28 mouse cellular contexts compared by ENCODE assay signal in the genomic region with DNA sequence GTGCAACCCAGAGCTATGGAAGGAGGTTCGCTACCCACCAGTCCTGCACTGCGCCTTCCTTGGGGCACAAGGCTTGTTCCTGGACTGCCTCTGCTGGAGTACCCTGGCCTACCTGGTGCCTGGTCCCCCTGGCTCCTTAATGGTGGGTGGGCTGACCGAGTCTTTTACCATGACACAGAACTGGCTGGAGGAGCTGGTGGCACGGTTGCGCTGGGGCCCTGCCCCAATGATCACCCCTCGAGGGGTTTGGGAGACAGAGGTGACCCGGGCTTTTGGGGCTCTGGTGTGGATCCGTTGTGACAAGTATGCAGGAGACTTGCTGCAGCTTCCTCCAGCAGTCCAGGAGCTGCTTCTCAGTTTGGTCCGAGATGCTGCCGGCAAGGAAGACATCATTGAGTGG. TPM values are rescaled to one million over a fixed set of nuclear protein-coding genes. Genes with fewer than 3 reads are reported as not detected.
A peak's percentile ranks its signal among the peaks of the same experiment; 100 is the strongest.
DNase-seq lines count a peak whose midpoint lies in the region; ATAC-seq and TF ChIP-seq lines count a peak whose summit lies in the region.
"Had no signal": no experiment of that assay in that cellular context is flagged by ENCODE, and none has a peak within 500 bp of the region (broad histone marks: within the 10 kb centered on the region; RNA-seq: fewer than 3 reads in every experiment).

No protein-coding gene starts in this region.

- H3K4me1 ChIP-seq in hindbrain, embryonic 14.5 days (replicated peaks; ENCODE audit: control insufficient read depth, insufficient read depth, low read length), result peaks cover 6% of the 10 kb centered on the region
- H3K4me1 ChIP-seq in hindbrain, embryonic 13.5 days (replicated peaks), result peaks cover 38% of the 10 kb centered on the region
- peaks cover 4 to 6% of the 10 kb centered on the region in 2 experiments; a peak in 3 of 4 replicates for H3K4me1 ChIP-seq in ES-E14 (ENCODE audit: control insufficient read depth in 2 of 2, insufficient read depth in 2 of 2, low read length in 2 of 2, poor library complexity in 1 of 2)
- H3K4me1 ChIP-seq in limb, embryonic 13.5 days, result peaks cover 57% of the 10 kb centered on the region

- peak; percentile 5 for DNase-seq in cerebellum, adult 9-10 months
- DNase-seq in cerebellum, postnatal 10 days, result no peak
- no peak for DNase-seq in hindbrain, embryonic 14.5 days (ENCODE audit: low spot score)
- no peak for DNase-seq in ES-E14 (ENCODE audit: low read depth, low spot score)
- no peak for DNase-seq in left cerebral cortex, postnatal 25 days (ENCODE audit: low spot score in 2 of 2)
- DNase-seq in lung, postnatal 14 days, result no peak
- DNase-seq: adrenal gland, postnatal 25 days; cerebellum, postnatal 14 days; heart, adult 18-20 months; heart, postnatal 4 days; kidney, adult 8-10 months; kidney, postnatal 4 days; liver, embryonic 13.5 days; lung, adult 18-20 months; lung, postnatal 10 days; thymus, adult 2 months; thymus, postnatal 36 days had no signal

- no peak overlapping the region for H3K9ac ChIP-seq in hindbrain, embryonic 14.5 days
- H3K9ac ChIP-seq in hindbrain, embryonic 13.5 days, result no peak overlapping the region
- H3K9ac ChIP-seq in ES-E14 (ENCODE audit: insufficient read depth, low read depth, low read length, poor library complexity, severe bottlenecking), result peak overlapping the region; percentile 3; the same call in 1 of the 2 replicates
- H3K9ac ChIP-seq in limb, embryonic 13.5 days, result peak overlapping the region; percentile 4; the same call in 1 of the 2 replicates
- H3K9ac ChIP-seq: heart, embryonic 12.5 days; intestine, embryonic 15.5 days; liver, embryonic 13.5 days; neural tube, embryonic 12.5 days had no signal

- no peaks in the 10 kb centered on the region for H3K27me3 ChIP-seq in hindbrain, embryonic 14.5 days (ENCODE audit: control insufficient read depth, insufficient read depth, low read length)
- no peaks in the 10 kb centered on the region for H3K27me3 ChIP-seq in hindbrain, embryonic 13.5 days
- H3K27me3 ChIP-seq in limb, embryonic 13.5 days, result no peaks in the 10 kb centered on the region
- H3K27me3 ChIP-seq: heart, embryonic 12.5 days; intestine, embryonic 15.5 days; liver, embryonic 13.5 days; neural tube, embryonic 12.5 days had no signal

- no peaks in the 10 kb centered on the region for H3K9me3 ChIP-seq in hindbrain, embryonic 14.5 days (ENCODE audit: control insufficient read depth, low read length)
- no peaks in the 10 kb centered on the region for H3K9me3 ChIP-seq in hindbrain, embryonic 13.5 days
- no peaks in the 10 kb centered on the region for H3K9me3 ChIP-seq in ES-E14 (ENCODE audit: control insufficient read depth, insufficient read depth, low read depth, low read length)
- H3K9me3 ChIP-seq in limb, embryonic 13.5 days, result no peaks in the 10 kb centered on the region
- H3K9me3 ChIP-seq: heart, embryonic 12.5 days; intestine, embryonic 15.5 days; liver, embryonic 13.5 days; midbrain, embryonic 10.5 days; neural tube, embryonic 12.5 days had no signal

- intact Hi-C loops in left cerebral cortex, postnatal 25 days (cut with DNase I), result loop anchor here (2.0 kb wide), 1 partner anchor 40 kb away; a partner anchor contains a TSS

- no peak overlapping the region for H3K4me3 ChIP-seq in hindbrain, embryonic 14.5 days (replicated peaks; ENCODE audit: low read length)
- H3K4me3 ChIP-seq in hindbrain, embryonic 13.5 days, result no peak overlapping the region
- H3K4me3 ChIP-seq in ES-E14 (ENCODE audit: insufficient read depth in 1 of 2, low read depth in 1 of 2, low read length in 2 of 2, poor library complexity in 1 of 2, severe bottlenecking in 1 of 2), result peak overlapping the region; percentile 10 to 61; a peak in 2 of 4 replicates
- H3K4me3 ChIP-seq in limb, embryonic 13.5 days, result no peak overlapping the region
- H3K4me3 ChIP-seq: heart, embryonic 12.5 days; intestine, embryonic 15.5 days; liver, embryonic 13.5 days; midbrain, embryonic 10.5 days; myocyte; neural tube, embryonic 12.5 days had no signal

- ATAC-seq in hindbrain, embryonic 14.5 days (ENCODE audit: low FRiP score), result peak; percentile 29; the same call in 1 of the 2 replicates
- ATAC-seq in hindbrain, embryonic 13.5 days (ENCODE audit: low FRiP score), result no peak
- no peak for ATAC-seq in limb, embryonic 13.5 days (ENCODE audit: low FRiP score, low read depth)

- no peak overlapping the region for H3K4me2 ChIP-seq in hindbrain, embryonic 14.5 days (replicated peaks)
- no peak overlapping the region for H3K4me2 ChIP-seq in hindbrain, embryonic 13.5 days
- no peak overlapping the region for H3K4me2 ChIP-seq in limb, embryonic 13.5 days (replicated peaks)
- H3K4me2 ChIP-seq: heart, embryonic 12.5 days; intestine, embryonic 15.5 days; liver, embryonic 13.5 days; neural tube, embryonic 12.5 days had no signal

- peaks cover 44% of the 10 kb centered on the region for H3K36me3 ChIP-seq in hindbrain, embryonic 14.5 days (replicated peaks; ENCODE audit: control insufficient read depth, insufficient read depth)
- peaks cover 39% of the 10 kb centered on the region for H3K36me3 ChIP-seq in hindbrain, embryonic 13.5 days
- peaks cover 17% of the 10 kb centered on the region for H3K36me3 ChIP-seq in ES-E14 (ENCODE audit: control insufficient read depth, insufficient read depth, low read length, poor library complexity, severe bottlenecking)
- peaks cover 61% of the 10 kb centered on the region for H3K36me3 ChIP-seq in limb, embryonic 13.5 days

- in situ Hi-C loops in ES-E14 (cut with MboI; ENCODE audit: low sequenced_read_pairs in 2 of 2, unreplicated experiment in 2 of 2), result no loop called here

- 97% methylated on average over 10 of the region's 10 CpGs for WGBS in hindbrain, embryonic 14.5 days
- WGBS in hindbrain, embryonic 13.5 days, result 95% methylated on average over 10 of the region's 10 CpGs
- 93% methylated on average over 10 of the region's 10 CpGs for WGBS in limb, embryonic 13.5 days

- H3K27ac ChIP-seq in hindbrain, embryonic 14.5 days, result no peak overlapping the region
- no peak overlapping the region for H3K27ac ChIP-seq in hindbrain, embryonic 13.5 days
- no peak overlapping the region for H3K27ac ChIP-seq in ES-E14 (ENCODE audit: insufficient read depth, low read depth, low read length, poor library complexity, severe bottlenecking)
- peak overlapping the region; percentile 17; the same call in 1 of the 2 replicates for H3K27ac ChIP-seq in limb, embryonic 13.5 days
- H3K27ac ChIP-seq: intestine, embryonic 15.5 days; kidney, postnatal 0 days; liver, embryonic 13.5 days; midbrain, embryonic 10.5 days; neural tube, embryonic 12.5 days had no signal

TF ChIP-seq in ES-E14, 5 proteins besides CTCF, POLR2A, EP300 and RAD21:
- no peak for TF ChIP-seq MAFK (IDR thresholded peaks at IDR 0.05; ENCODE audit: insufficient read depth, low read depth, low read length)
- TF ChIP-seq ZC3H11A (IDR thresholded peaks at IDR 0.05; ENCODE audit: borderline replicate concordance, low read depth, low read length), result no peak
- TF ChIP-seq CHD2 (IDR thresholded peaks at IDR 0.05; ENCODE audit: low read depth, low read length), result no peak
- TF ChIP-seq ZNF384 (IDR thresholded peaks at IDR 0.05; ENCODE audit: low read depth, low read length), result no peak
- no peak for TF ChIP-seq HCFC1 (IDR thresholded peaks at IDR 0.05; ENCODE audit: borderline replicate concordance, insufficient read depth, low read length)

RNA-seq across cellular contexts. Expression of a gene that starts 9.2 kb away (rescaled TPM):
- 10.8 and 11.7 TPM in 2 replicates for polyA plus RNA-seq in hindbrain, embryonic 14.5 days (2014; fragmentation: Nextera tagmentation; extraction: Ambion mirVana)
- 11.7 and 11.9 TPM in 2 replicates for polyA plus RNA-seq in hindbrain, embryonic 13.5 days (2015; fragmentation: Nextera tagmentation; extraction: Ambion mirVana)
- 7.1 and 10.4 TPM in 2 replicates for total RNA-seq in ES-E14 (2012; rRNA removed)
- polyA plus RNA-seq in limb, embryonic 13.5 days (2015; fragmentation: Nextera tagmentation; extraction: Ambion mirVana), result 28.2 and 34.2 TPM in 2 replicates
- 10 to 100 TPM in 1 of 2 experiments, 1 to 10 TPM in 1; 6.5 to 10.5 TPM for total RNA-seq in left cerebral cortex, postnatal 25 days (2021)

RNA-seq across cellular contexts. Expression of a gene that starts 21.2 kb away (rescaled TPM):
- 0.51 and 0.56 TPM in 2 replicates for polyA plus RNA-seq in hindbrain, embryonic 14.5 days (2014; fragmentation: Nextera tagmentation; extraction: Ambion mirVana)
- polyA plus RNA-seq in hindbrain, embryonic 13.5 days (2015; fragmentation: Nextera tagmentation; extraction: Ambion mirVana), result 0.14 and 0.27 TPM in 2 replicates
- total RNA-seq in ES-E14 (2012; rRNA removed), result 0.04 and 0.11 TPM in 2 replicates
- 0.17 and 0.31 TPM in 2 replicates for polyA plus RNA-seq in limb, embryonic 13.5 days (2015; fragmentation: Nextera tagmentation; extraction: Ambion mirVana)
- total RNA-seq in left cerebral cortex, postnatal 25 days (2021), result under 1 TPM; 0.14 to 0.25 TPM
- total RNA-seq: adrenal gland, adult 18-20 months; gastrocnemius, postnatal 25 days; heart, adult 18-20 months; megakaryocyte progenitor cell, adult 5-6 weeks had no signal

RNA-seq across cellular contexts. Expression of a gene that starts 21.8 kb away (rescaled TPM):
- polyA plus RNA-seq in hindbrain, embryonic 14.5 days (2014; fragmentation: Nextera tagmentation; extraction: Ambion mirVana), result 6.6 and 7.0 TPM in 2 replicates
- 10.0 and 11.1 TPM in 2 replicates for polyA plus RNA-seq in hindbrain, embryonic 13.5 days (2015; fragmentation: Nextera tagmentation; extraction: Ambion mirVana)
- 7.2 and 15.8 TPM in 2 replicates for total RNA-seq in ES-E14 (2012; rRNA removed)
- 24.2 and 25.5 TPM in 2 replicates for polyA plus RNA-seq in limb, embryonic 13.5 days (2015; fragmentation: Nextera tagmentation; extraction: Ambion mirVana)
- total RNA-seq in left cerebral cortex, postnatal 25 days (2021), result 10 to 100 TPM; 10.1 to 10.7 TPM

RNA-seq across cellular contexts. Expression of a gene that starts 37.1 kb away (rescaled TPM):
- polyA plus RNA-seq in hindbrain, embryonic 14.5 days (2014; fragmentation: Nextera tagmentation; extraction: Ambion mirVana), result 131 and 138 TPM in 2 replicates
- polyA plus RNA-seq in hindbrain, embryonic 13.5 days (2015; fragmentation: Nextera tagmentation; extraction: Ambion mirVana), result 115 and 124 TPM in 2 replicates
- total RNA-seq in ES-E14 (2012; rRNA removed), result 8.2 and 11.1 TPM in 2 replicates
- 98.8 and 104 TPM in 2 replicates for polyA plus RNA-seq in limb, embryonic 13.5 days (2015; fragmentation: Nextera tagmentation; extraction: Ambion mirVana)
- total RNA-seq in left cerebral cortex, postnatal 25 days (2021), result 10 to 100 TPM; 96.3 to 96.9 TPM

RNA-seq across cellular contexts. Expression of a gene that starts 40.0 kb away (rescaled TPM):
- polyA plus RNA-seq in hindbrain, embryonic 14.5 days (2014; fragmentation: Nextera tagmentation; extraction: Ambion mirVana), result 9.4 and 10.1 TPM in 2 replicates
- polyA plus RNA-seq in hindbrain, embryonic 13.5 days (2015; fragmentation: Nextera tagmentation; extraction: Ambion mirVana), result 10.8 and 12.0 TPM in 2 replicates
- total RNA-seq in ES-E14 (2012; rRNA removed), result 6.4 and 25.4 TPM in 2 replicates
- 124 and 128 TPM in 2 replicates for polyA plus RNA-seq in limb, embryonic 13.5 days (2015; fragmentation: Nextera tagmentation; extraction: Ambion mirVana)
- 1 to 10 TPM; 1.3 to 2.6 TPM for total RNA-seq in left cerebral cortex, postnatal 25 days (2021)
- total RNA-seq: megakaryocyte progenitor cell, adult 5-6 weeks had no signal

Comparison
In these comparisons a context has a peak if more than half of its experiments do, and no peak if none do; other contexts are left out.
1. H3K4me3 ChIP-seq: peak in ES-E14 (2 of 2); none in hindbrain, embryonic 14.5 days (single experiment), hindbrain, embryonic 13.5 days (single experiment) and limb, embryonic 13.5 days (single experiment).
2. H3K9ac ChIP-seq: peak in ES-E14 (single experiment) and limb, embryonic 13.5 days (single experiment); none in hindbrain, embryonic 14.5 days (single experiment) and hindbrain, embryonic 13.5 days (single experiment).